Mouse (Mus musculus) embryonic fibroblast, embryonic 13.5 days (primary cell): ENCODE results near the gene Actb.

Source experiments
- CTCF ChIP-seq: IDR thresholded peaks from 2 replicates; pipeline ENCODE4 v1.5.1; 2011; ENCODE audit warnings: mild to moderate bottlenecking, control low read depth, low read length, moderate library complexity, borderline replicate concordance; ENCODE audit not compliant: insufficient read depth
- POLR2A ChIP-seq: IDR thresholded peaks from 2 replicates; pipeline ENCODE4 v1.6.1; 2011; ENCODE audit warnings: low read depth, mild to moderate bottlenecking, control low read depth, low read length, moderate library complexity

DNA sequence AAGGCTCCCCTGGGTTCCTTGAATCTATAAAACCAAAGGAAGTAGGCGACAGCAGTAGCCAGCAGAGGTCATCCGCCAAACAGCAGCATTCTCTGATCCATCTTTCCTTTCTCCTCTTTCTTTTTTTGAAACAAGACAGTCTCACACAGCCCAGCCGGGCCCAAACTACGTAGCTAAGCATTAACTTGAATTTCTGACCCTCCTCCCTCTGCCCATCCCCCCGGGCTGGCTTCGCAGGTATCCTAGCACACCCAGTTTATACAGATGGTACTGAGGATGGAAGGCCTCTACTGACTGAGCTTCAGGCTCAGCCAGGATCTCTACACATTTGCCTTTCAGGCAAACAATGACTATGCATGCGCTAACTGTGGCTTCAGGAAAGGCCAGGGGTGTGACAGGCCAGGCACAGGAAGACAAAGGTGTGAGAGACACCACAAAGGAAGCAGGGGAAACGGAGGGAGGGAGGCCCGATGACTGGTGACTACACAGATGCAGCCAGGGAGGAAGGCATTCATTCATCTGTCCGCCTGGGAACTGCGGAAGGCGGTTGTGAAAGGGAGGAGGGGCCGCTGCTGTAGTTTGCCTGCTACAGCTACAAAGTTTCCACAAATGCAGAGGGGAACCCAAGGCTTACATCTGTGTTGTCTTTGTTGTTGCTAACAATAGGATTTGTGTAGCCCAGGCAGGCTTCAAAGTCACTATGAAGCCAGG lies 25.6 kb downstream of the Actb start:
- TF ChIP-seq CTCF, result no peak
- TF ChIP-seq POLR2A, result no peak
